Mouse (Mus musculus) ES-E14 (cell line): ENCODE data around the gene Glg1. TPM values are rescaled to one million over a fixed set of nuclear protein-coding genes. Genes with fewer than 3 reads are reported as not detected.
"Not testable (repeated sequence)": the region's sequence is repeated elsewhere in the genome, so short reads cannot be mapped to it uniquely, and the experiment has no call there.

Experiments
- DNase-seq: peaks from one replicate; pipeline ENCODE4 v3.0.0-alpha.2; 2013; ENCODE audit warnings: low read depth, low spot score
- H3K27ac ChIP-seq: 2 replicates; pipeline ENCODE4 v1.5.1; 2012; ENCODE audit warnings: low read depth, mild to moderate bottlenecking, low read length, moderate library complexity, mixed read lengths; ENCODE audit not compliant: poor library complexity, insufficient read depth, severe bottlenecking
- H3K36me3 ChIP-seq: 2 replicates; pipeline ENCODE4 v1.6.1; 2012; ENCODE audit warnings: mild to moderate bottlenecking, low read length, moderate library complexity, mixed read lengths; ENCODE audit not compliant: control insufficient read depth, poor library complexity, insufficient read depth, severe bottlenecking
- H3K4me1 ChIP-seq, 2 experiments: fragments of 150-350 bp in 1 of 2; sonication (generic) in 1 of 2; 2 replicates each; pipeline ENCODE4 v1.6.1; 2012; ENCODE audit warnings: low read length in 2 of 2, mild to moderate bottlenecking in 1 of 2, mixed read lengths in 1 of 2; ENCODE audit not compliant: control insufficient read depth in 2 of 2, insufficient read depth in 2 of 2, poor library complexity in 1 of 2
- H3K4me3 ChIP-seq, 2 experiments: fragments of 150-350 bp in 1 of 2; sonication (generic) in 1 of 2; 2 replicates each; pipeline ENCODE4 v1.5.1; 2012; ENCODE audit warnings: low read length in 2 of 2, low read depth in 1 of 2, mild to moderate bottlenecking in 1 of 2, mixed read lengths in 1 of 2; ENCODE audit not compliant: insufficient read depth in 1 of 2, poor library complexity in 1 of 2, severe bottlenecking in 1 of 2
- H3K9ac ChIP-seq: 2 replicates; pipeline ENCODE4 v1.6.1; 2012; ENCODE audit warnings: low read depth, mild to moderate bottlenecking, low read length, mixed read lengths; ENCODE audit not compliant: poor library complexity, insufficient read depth, severe bottlenecking
- H3K9me3 ChIP-seq: fragments of 150-350 bp; sonication (generic); 2 replicates; pipeline ENCODE4 v1.6.1; 2012; ENCODE audit warnings: low read depth, mild to moderate bottlenecking, low read length; ENCODE audit not compliant: control insufficient read depth, insufficient read depth
- CHD2 ChIP-seq: IDR thresholded peaks from 2 replicates; pipeline ENCODE4 v1.6.1; 2014; ENCODE audit warnings: mild to moderate bottlenecking, low read depth, low read length, inconsistent platforms
- HCFC1 ChIP-seq: IDR thresholded peaks from 2 replicates; pipeline ENCODE4 v1.6.1; 2012; ENCODE audit warnings: low read length, inconsistent platforms, borderline replicate concordance; ENCODE audit not compliant: insufficient read depth
- MAFK ChIP-seq: IDR thresholded peaks from 2 replicates; pipeline ENCODE4 v1.6.1; 2014; ENCODE audit warnings: mild to moderate bottlenecking, low read depth, low read length, inconsistent platforms; ENCODE audit not compliant: insufficient read depth
- ZC3H11A ChIP-seq: IDR thresholded peaks from 2 replicates; pipeline ENCODE4 v1.6.1; 2012; ENCODE audit warnings: low read depth, mild to moderate bottlenecking, inconsistent platforms, low read length, borderline replicate concordance
- ZNF384 ChIP-seq: IDR thresholded peaks from 2 replicates; pipeline ENCODE4 v1.6.1; 2012; ENCODE audit warnings: low read depth, low read length, inconsistent platforms
- in situ Hi-C, 2 experiments: fragments of 600-800 bp; cut with MboI; formaldehyde crosslinking; loops; one replicate each; pipeline ENCODE4 v1.15.1; 2025; ENCODE audit warnings: low sequenced_read_pairs in 2 of 2, inconsistent platforms in 1 of 2; ENCODE audit not compliant: unreplicated experiment in 2 of 2
- total RNA-seq: library from RNA; depleted of rRNA; stranded (reverse); fragments of 300-350 nt; gene quantifications from 2 replicates; pipeline ENCODE4 v1.2.3, GENCODE M21; 2012

Gene Glg1
- total RNA-seq, 1 experiment, result 87.4 TPM

GRCm38 (mm10) chr8:111291733-111292132 is 32.7 kb upstream of the Glg1 start:
- no peak for TF ChIP-seq ZNF384
- H3K36me3 ChIP-seq, result peaks cover 38% of the 10 kb centered on the region
- in situ Hi-C loops, result loop anchor here in 1 of 2 experiments (25.0 kb wide), 1 partner anchor 454 kb away; the partner anchor contains the start of genes Cog4 and Sf3b3

GRCm38 (mm10) chr8:111290586-111290985 is 31.6 kb upstream of the Glg1 start:
- H3K36me3 ChIP-seq, result peaks cover 42% of the 10 kb centered on the region
- H3K9me3 ChIP-seq, result no peaks in the 10 kb centered on the region
- no peak for DNase-seq
- H3K4me1 ChIP-seq, result peaks cover 0 to 2% of the 10 kb centered on the region in 2 experiments; a peak in 1 of 4 replicates
- TF ChIP-seq CHD2 (no peak), ZNF384 (no peak), MAFK (no peak), ZC3H11A (no peak), HCFC1 (no peak)
- H3K4me3 ChIP-seq, result no peak overlapping the region
- H3K27ac ChIP-seq, result no peak overlapping the region
- no peak overlapping the region for H3K9ac ChIP-seq
- in situ Hi-C loops, result loop anchor here in 1 of 2 experiments (25.0 kb wide), 1 partner anchor 453 kb away; the partner anchor contains the start of genes Cog4 and Sf3b3

More at GRCm38 (mm10) chr8:111291733-111292132, 32.7 kb upstream of the Glg1 start:
- Histone ChIP-seq H3K4me1 (peaks cover 0 to 2% of the 10 kb centered on the region in 2 experiments; a peak in 1 of 4 replicates), H3K27ac (no peak overlapping the region), H3K9ac (no peak overlapping the region), H3K9me3 (no peaks in the 10 kb centered on the region), H3K4me3 (no peak overlapping the region)
- no peak for DNase-seq

GRCm38 (mm10) chr8:111285603-111286002 is 26.6 kb upstream of the Glg1 start:
- TF ChIP-seq HCFC1 (no peak), CHD2 (no peak), MAFK (no peak)
- Histone ChIP-seq H3K4me3 (no peak overlapping the region), H3K36me3 (peaks cover 50% of the 10 kb centered on the region), H3K9me3 (no peaks in the 10 kb centered on the region), H3K4me1 (0 out of 4 replicates have a peak, but pooled peaks cover 0 to 1% of the 10 kb centered on the region in 2 experiments), H3K9ac (no peak overlapping the region), H3K27ac (no peak overlapping the region)
- no peak for DNase-seq
- in situ Hi-C loops, result loop anchor here (10.0 to 25.0 kb wide), 2 partner anchors 448 to 471 kb away; partner anchors contain the start of genes Cog4 (in 1 of the 2) and Sf3b3 (in 1 of the 2)

- Histone ChIP-seq H3K9me3 (no peaks in the 10 kb centered on the region), H3K4me3 (no peak overlapping the region), H3K9ac (no peak overlapping the region), H3K36me3 (peaks cover 53% of the 10 kb centered on the region), H3K4me1 (0 out of 4 replicates have a peak, but pooled peaks cover 0 to 1% of the 10 kb centered on the region in 2 experiments), H3K27ac (no peak overlapping the region; the same call in 1 of the 2 replicates)
- in situ Hi-C loops, result loop anchor here (10.0 to 25.0 kb wide), 2 partner anchors 445 to 467 kb away; partner anchors contain the start of genes Cog4 (in 1 of the 2) and Sf3b3 (in 1 of the 2)
- TF ChIP-seq ZC3H11A, result no peak
- TF ChIP-seq CHD2, result no peak
- TF ChIP-seq ZNF384, result no peak
- TF ChIP-seq HCFC1, result no peak
- no peak for TF ChIP-seq MAFK
- DNase-seq, result no peak
Observed at GRCm38 (mm10) chr8:111282093-111282492, 23.1 kb upstream of the Glg1 start.

DNA sequence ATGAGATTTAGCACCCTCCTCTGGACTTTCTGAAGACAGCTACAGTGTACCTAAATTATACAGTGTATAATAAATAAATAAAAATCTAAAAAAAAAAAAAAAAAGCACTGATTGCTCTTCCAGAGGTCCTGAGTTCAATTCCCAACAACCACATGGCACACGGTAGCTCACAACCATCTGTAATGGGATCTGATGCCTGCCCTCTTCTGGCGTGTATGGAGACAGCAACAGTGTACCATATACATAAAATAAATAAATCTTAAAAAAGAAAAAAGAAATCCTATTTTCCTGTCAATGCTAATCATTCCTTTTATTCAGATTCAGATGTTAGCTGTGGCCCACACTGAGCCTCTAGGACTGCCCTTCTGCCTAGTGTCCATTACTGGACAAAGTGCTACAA is 9.3 kb upstream of the Glg1 start:
- Histone ChIP-seq H3K4me1 (no peaks in the 10 kb centered on the region), H3K9me3 (no peaks in the 10 kb centered on the region), H3K36me3 (peaks cover 4% of the 10 kb centered on the region; the same call in 1 of the 2 replicates), H3K9ac (no peak overlapping the region), H3K27ac (no peak overlapping the region), H3K4me3 (no peak overlapping the region)
- no peak for TF ChIP-seq HCFC1
- TF ChIP-seq ZC3H11A, result no peak
- no peak for TF ChIP-seq MAFK
- TF ChIP-seq ZNF384, result no peak
- TF ChIP-seq CHD2, result no peak
- in situ Hi-C loops, result no loop called here
- no peak for DNase-seq

GRCm38 (mm10) chr8:111266161-111266560 is 7.1 kb upstream of the Glg1 start:
- in situ Hi-C loops, H3K9ac ChIP-seq, H3K36me3 ChIP-seq, DNase-seq, H3K4me1 ChIP-seq, H3K4me3 ChIP-seq, H3K27ac ChIP-seq, H3K9me3 ChIP-seq: not testable (repeated sequence)
